Mouse (Mus musculus) liver, postnatal 0 days (tissue): Measurements from ENCODE around the gene Chadl. TPM values are rescaled to one million over a fixed set of nuclear protein-coding genes. Genes with fewer than 3 reads are reported as not detected.

Experiments used
- ATAC-seq: fragments of 200-750 bp; cut with Nextera tagmentation; 2 replicates; pipeline ENCODE4 v1.8.0; 2017; ENCODE audit warnings: mild to moderate bottlenecking, moderate library complexity
- DNase-seq: peaks from one replicate; pipeline ENCODE4 v3.0.0-alpha.2; 2016
- H3K27ac ChIP-seq: fragments of 300-500 bp; sonication (generic); 2 replicates; pipeline ENCODE4 v1.5.1; 2014; ENCODE audit warnings: antibody characterized with exemption, moderate library complexity, mild to moderate bottlenecking, low read depth
- H3K27me3 ChIP-seq: fragments of 300-500 bp; sonication (generic); 2 replicates; pipeline ENCODE4 v1.6.1; 2014; ENCODE audit warnings: low read length, control low read depth, mixed read lengths; ENCODE audit not compliant: insufficient read depth
- H3K36me3 ChIP-seq: fragments of 300-500 bp; sonication (generic); replicated peaks from 2 replicates; pipeline ENCODE4 v1.6.1; 2014; ENCODE audit warnings: mild to moderate bottlenecking, control low read depth, low read length, moderate library complexity, mixed read lengths; ENCODE audit not compliant: insufficient read depth
- H3K4me1 ChIP-seq: fragments of 300-500 bp; sonication (generic); 2 replicates; pipeline ENCODE4 v1.6.1; 2014; ENCODE audit warnings: antibody characterized with exemption, mild to moderate bottlenecking, control low read depth; ENCODE audit not compliant: insufficient read depth
- H3K4me2 ChIP-seq: fragments of 300-500 bp; sonication (generic); 2 replicates; pipeline ENCODE4 v1.6.1; 2014; ENCODE audit warnings: low read depth, mild to moderate bottlenecking, low read length, moderate library complexity, mixed read lengths
- H3K4me3 ChIP-seq: fragments of 300-500 bp; sonication (generic); 2 replicates; pipeline ENCODE4 v1.5.1; 2014; ENCODE audit warnings: low read depth, low read length
- H3K9ac ChIP-seq: fragments of 300-500 bp; sonication (generic); replicated peaks from 2 replicates; pipeline ENCODE4 v1.6.1; 2014; ENCODE audit warnings: mild to moderate bottlenecking, moderate library complexity
- H3K9me3 ChIP-seq: fragments of 300-500 bp; sonication (generic); 2 replicates; pipeline ENCODE4 v1.6.1; 2016; ENCODE audit warnings: mild to moderate bottlenecking, control low read depth, low read length, mixed read lengths
- CTCF ChIP-seq: sonication (generic); IDR thresholded peaks from 2 replicates; pipeline ENCODE4 v1.5.1; 2016; ENCODE audit warnings: antibody characterized with exemption, low read depth
- EP300 ChIP-seq: IDR thresholded peaks from 2 replicates; pipeline ENCODE4 v1.6.1; 2016; ENCODE audit warnings: antibody characterized with exemption, low read depth, mild to moderate bottlenecking
- WGBS: fragments of 180-500 bp; shearing (Covaris S2); extraction: QIAGEN DNeasy Blood & Tissue Kit; methylation state at CpG from one replicate; pipeline ENCODE4 v1.1.7; 2014; ENCODE audit not compliant: insufficient replicate concordance; 5-methylcytosine and 5-hydroxymethylcytosine counted together
- polyA plus RNA-seq: library from polyadenylated mRNA; unstranded; fragments of >200 nt; fragmentation: Nextera tagmentation; extraction: Ambion mirVana; gene quantifications from 2 replicates; pipeline ENCODE4 v1.2.1, GENCODE M21; 2015

Chadl gene
- polyA plus RNA-seq, 1 experiment from 2014 or later = 1.4 TPM

GRCm38 (mm10) chr15:81670231-81670640, 26.9 kb downstream of the Chadl start:
- 74% methylated on average over 4 of the region's 4 CpGs for WGBS

GRCm38 (mm10) chr15:81666957-81667356, 30.1 kb downstream of the Chadl start:
- peaks cover 23% of the 10 kb centered on the region for H3K36me3 ChIP-seq
- H3K4me1 ChIP-seq = peaks cover 12% of the 10 kb centered on the region
- no peaks in the 10 kb centered on the region for H3K9me3 ChIP-seq
- H3K9ac ChIP-seq = no peak overlapping the region
- H3K27me3 ChIP-seq = no peaks in the 10 kb centered on the region
- 82% methylated on average over 10 of the region's 10 CpGs for WGBS
- H3K4me3 ChIP-seq = no peak overlapping the region
- ATAC-seq (no peak), DNase-seq (no peak)
- TF ChIP-seq CTCF = peak; percentile 49
- TF ChIP-seq EP300 = no peak
- no peak overlapping the region for H3K4me2 ChIP-seq
- no peak overlapping the region for H3K27ac ChIP-seq

More at GRCm38 (mm10) chr15:81670231-81670640, 26.9 kb downstream of the Chadl start:
- no peaks in the 10 kb centered on the region for H3K27me3 ChIP-seq
- no peak overlapping the region for H3K4me2 ChIP-seq
- no peak overlapping the region for H3K9ac ChIP-seq
- peak; percentile 51 for DNase-seq
- H3K4me1 ChIP-seq = peaks cover under 1% of the 10 kb centered on the region; the same call in 1 of the 2 replicates
- no peaks in the 10 kb centered on the region for H3K9me3 ChIP-seq
- H3K27ac ChIP-seq = no peak overlapping the region
- H3K4me3 ChIP-seq = no peak overlapping the region
- TF ChIP-seq CTCF (peak; percentile 72), EP300 (no peak)
- ATAC-seq = peak; percentile 49; the same call in 1 of the 2 replicates
- peaks cover 23% of the 10 kb centered on the region for H3K36me3 ChIP-seq

- H3K9me3 ChIP-seq = no peaks in the 10 kb centered on the region
- peaks cover 18% of the 10 kb centered on the region for H3K36me3 ChIP-seq
- under 1% methylated on average over 55 of the region's 55 CpGs for WGBS
- peak; percentile 99 for ATAC-seq
- TF ChIP-seq CTCF = peak; percentile 41
- TF ChIP-seq EP300 = peak; percentile 16; the same call in 1 of the 2 replicates
- H3K4me2 ChIP-seq = peak within 1 kb of the TSS; percentile 95
- H3K9ac ChIP-seq = peak within 1 kb of the TSS; percentile 75
- peak; percentile 93 for DNase-seq
- peak within 1 kb of the TSS; percentile 49 for H3K27ac ChIP-seq
- no peaks in the 10 kb centered on the region for H3K27me3 ChIP-seq
- H3K4me1 ChIP-seq = peaks cover 12% of the 10 kb centered on the region
- H3K4me3 ChIP-seq = peak within 1 kb of the TSS; percentile 72
Observed at GRCm38 (mm10) chr15:81663697-81664561, 33.2 kb downstream of the Chadl start, which contains the start of gene L3mbtl2. Gene L3mbtl2 (plus strand): TSS chr15:81663889.

GRCm38 (mm10) chr15:81663281-81663680, 33.8 kb downstream of the Chadl start:
- Histone ChIP-seq H3K4me3 (peak overlapping the region; percentile 72), H3K27ac (no peak overlapping the region), H3K27me3 (no peaks in the 10 kb centered on the region), H3K9ac (no peak overlapping the region), H3K4me1 (peaks cover 12% of the 10 kb centered on the region), H3K36me3 (peaks cover 11% of the 10 kb centered on the region), H3K4me2 (peak overlapping the region; percentile 95), H3K9me3 (no peaks in the 10 kb centered on the region)
- 65% methylated on average over 10 of the region's 10 CpGs for WGBS
- no peak for TF ChIP-seq CTCF
- no peak for TF ChIP-seq EP300
- ATAC-seq (0 out of 2 replicates have a peak, but pooled peaks have one; percentile 1), DNase-seq (no peak)

- ATAC-seq (no peak), DNase-seq (no peak)
- no peak overlapping the region for H3K4me3 ChIP-seq
- H3K4me2 ChIP-seq = no peak overlapping the region
- no peak overlapping the region for H3K27ac ChIP-seq
- H3K9me3 ChIP-seq = no peaks in the 10 kb centered on the region
- TF ChIP-seq EP300 (no peak), CTCF (no peak)
- no peaks in the 10 kb centered on the region for H3K36me3 ChIP-seq
- WGBS = 90% methylated on average over 2 of the region's 2 CpGs
- H3K4me1 ChIP-seq = peaks cover 12% of the 10 kb centered on the region
- H3K9ac ChIP-seq = no peak overlapping the region
- H3K27me3 ChIP-seq = no peaks in the 10 kb centered on the region
Observed at GRCm38 (mm10) chr15:81661701-81662100, 35.4 kb downstream of the Chadl start.

- ATAC-seq (no peak), DNase-seq (no peak)
- Histone ChIP-seq H3K4me1 (no peaks in the 10 kb centered on the region), H3K27me3 (no peaks in the 10 kb centered on the region), H3K27ac (no peak overlapping the region), H3K4me3 (no peak overlapping the region), H3K4me2 (no peak overlapping the region), H3K9ac (no peak overlapping the region), H3K9me3 (no peaks in the 10 kb centered on the region), H3K36me3 (peaks cover 45% of the 10 kb centered on the region)
- WGBS = 86% methylated on average over 7 of the region's 7 CpGs
- TF ChIP-seq CTCF (no peak), EP300 (no peak)
Observed at GRCm38 (mm10) chr15:81650636-81651035, 46.5 kb downstream of the Chadl start.
